Comparison of ENCODE assay signal across 18 mouse cellular contexts in the genomic region with DNA sequence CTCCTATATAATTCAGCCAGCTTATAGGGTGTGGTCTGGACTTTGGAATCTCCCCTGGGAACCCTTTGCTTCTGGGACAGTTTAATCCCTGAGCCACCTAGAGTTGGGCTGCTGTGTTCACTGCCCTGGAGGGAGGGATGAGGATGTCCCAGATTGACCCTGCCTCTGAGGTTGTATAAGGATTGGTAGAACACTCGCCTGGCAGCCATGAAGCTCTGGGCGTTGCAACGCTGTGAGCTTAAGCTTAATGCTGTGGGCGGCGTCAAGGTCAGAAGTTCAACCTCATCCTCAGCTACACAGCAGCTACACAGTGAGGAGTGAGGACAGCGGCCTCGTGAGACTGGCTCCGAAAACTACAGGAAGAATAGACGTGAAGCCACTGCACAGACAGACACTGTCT. TPM values are rescaled to one million over a fixed set of nuclear protein-coding genes. Genes with fewer than 3 reads are reported as not detected.
DNase-seq lines count a peak whose midpoint lies in the region; ATAC-seq and TF ChIP-seq lines count a peak whose summit lies in the region.
"Had no signal": no experiment of that assay in that cellular context is flagged by ENCODE, and none has a peak within 500 bp of the region (broad histone marks: within the 10 kb centered on the region; RNA-seq: fewer than 3 reads in every experiment).

No protein-coding gene starts in this region.

- TF ChIP-seq CTCF in heart, postnatal 0 days (IDR thresholded peaks at IDR 0.05; ENCODE audit: low read depth) = peak; percentile 26
- TF ChIP-seq CTCF in hindbrain, postnatal 0 days (IDR thresholded peaks at IDR 0.05; ENCODE audit: low read depth) = no peak

- 38% methylated on average over 9 of the region's 9 CpGs for WGBS in heart, postnatal 0 days
- WGBS in hindbrain, postnatal 0 days = 73% methylated on average over 9 of the region's 9 CpGs

- H3K4me1 ChIP-seq in heart, postnatal 0 days (ENCODE audit: control insufficient read depth, insufficient read depth) = peaks cover 30% of the 10 kb centered on the region
- no peaks in the 10 kb centered on the region; the same call in 1 of the 2 replicates for H3K4me1 ChIP-seq in hindbrain, postnatal 0 days (ENCODE audit: insufficient read depth, low read length)

- no peak for TF ChIP-seq EP300 in heart, postnatal 0 days (IDR thresholded peaks at IDR 0.05; ENCODE audit: low read depth)

- no peak overlapping the region for H3K4me3 ChIP-seq in heart, postnatal 0 days (ENCODE audit: low read depth, low read length)
- no peak overlapping the region for H3K4me3 ChIP-seq in hindbrain, postnatal 0 days (ENCODE audit: low read length)
- H3K4me3 ChIP-seq: neural tube, embryonic 15.5 days had no signal

- peak; percentile 43 for DNase-seq in heart, postnatal 0 days (ENCODE audit: low spot score)
- no peak for DNase-seq in heart, postnatal 25 days (ENCODE audit: low spot score)
- peak; percentile 26 for DNase-seq in WW6 (ENCODE audit: low read depth, low spot score)
- DNase-seq in gastrocnemius, postnatal 4 days (ENCODE audit: low spot score in 2 of 2) = peak; percentile 14 to 37
- peak; percentile 36 to 71 for DNase-seq in kidney, postnatal 25 days
- no peak for DNase-seq in hindbrain, postnatal 0 days (ENCODE audit: low spot score)
- DNase-seq in right cerebral cortex, postnatal 10 days (ENCODE audit: low spot score in 2 of 2) = no peak
- no peak for DNase-seq in thymus, postnatal 10 days (ENCODE audit: low spot score in 2 of 2)
- DNase-seq: adrenal gland, postnatal 36 days; cerebellum, adult 18-20 months; lung, postnatal 4 days had no signal

- H3K27me3 ChIP-seq in heart, postnatal 0 days (ENCODE audit: control insufficient read depth, insufficient read depth, low read length) = no peaks in the 10 kb centered on the region
- H3K27me3 ChIP-seq in hindbrain, postnatal 0 days (ENCODE audit: insufficient read depth, low read length) = no peaks in the 10 kb centered on the region
- H3K27me3 ChIP-seq: neural tube, embryonic 15.5 days; Patski had no signal

- H3K36me3 ChIP-seq in heart, postnatal 0 days (replicated peaks; ENCODE audit: control insufficient read depth, insufficient read depth, low read length) = peaks cover 9% of the 10 kb centered on the region; the same call in 1 of the 2 replicates
- H3K36me3 ChIP-seq in hindbrain, postnatal 0 days (ENCODE audit: insufficient read depth, low read length) = no peaks in the 10 kb centered on the region

- H3K27ac ChIP-seq in heart, postnatal 0 days (ENCODE audit: low read depth) = peak overlapping the region; percentile 48; the same call in 1 of the 2 replicates
- no peak overlapping the region for H3K27ac ChIP-seq in hindbrain, postnatal 0 days
- H3K27ac ChIP-seq: hindbrain, embryonic 14.5 days; neural tube, embryonic 15.5 days had no signal

- ATAC-seq in heart, postnatal 0 days (ENCODE audit: insufficient read depth, low read depth) = peak; percentile 73
- no peak for ATAC-seq in hindbrain, postnatal 0 days
- ATAC-seq: CD4-positive, CD25-positive, alpha-beta regulatory T cell, adult 4 months; Patski had no signal

- intact Hi-C loops in heart, postnatal 25 days (cut with DNase I) = loop anchor here (5.0 kb wide), 1 partner anchor 600 kb away; no protein-coding TSS in a partner anchor

- H3K9me3 ChIP-seq in heart, postnatal 0 days (replicated peaks; ENCODE audit: control insufficient read depth, low read length) = no peaks in the 10 kb centered on the region
- H3K9me3 ChIP-seq in hindbrain, postnatal 0 days (ENCODE audit: low read length) = no peaks in the 10 kb centered on the region
- H3K9me3 ChIP-seq: neural tube, embryonic 15.5 days had no signal

- no peak overlapping the region for H3K9ac ChIP-seq in heart, postnatal 0 days (replicated peaks; ENCODE audit: low read depth, low read length)
- H3K9ac ChIP-seq in hindbrain, postnatal 0 days (replicated peaks; ENCODE audit: low read length) = no peak overlapping the region
- H3K9ac ChIP-seq: hindbrain, embryonic 14.5 days; neural tube, embryonic 15.5 days had no signal

- no peak overlapping the region for H3K4me2 ChIP-seq in heart, postnatal 0 days (ENCODE audit: low read depth, low read length)
- H3K4me2 ChIP-seq in hindbrain, postnatal 0 days (ENCODE audit: low read depth, low read length) = no peak overlapping the region
- H3K4me2 ChIP-seq: hindbrain, embryonic 14.5 days; neural tube, embryonic 15.5 days had no signal

RNA-seq across cellular contexts. Expression of gene Rhoq, which starts 19.6 kb away (rescaled TPM):
- total RNA-seq in heart, postnatal 0 days (2014; rRNA removed; ENCODE audit: low replicate concordance) = 67.4 and 74.6 TPM in 2 replicates
- 17.6 and 18.7 TPM in 2 replicates for polyA plus RNA-seq in heart, postnatal 0 days (2015; fragmentation: Nextera tagmentation; extraction: Ambion mirVana)
- total RNA-seq in heart, postnatal 25 days (2021) = 100 to 1,000 TPM; 140 to 159 TPM
- 100 to 1,000 TPM; 155 to 176 TPM for total RNA-seq in gastrocnemius, postnatal 4 days (2021)
- total RNA-seq in hindbrain, postnatal 0 days (2014; rRNA removed) = 24.1 and 51.7 TPM in 2 replicates
- polyA plus RNA-seq in hindbrain, postnatal 0 days (2015; fragmentation: Nextera tagmentation; extraction: Ambion mirVana) = 5.9 and 6.7 TPM in 2 replicates

RNA-seq across cellular contexts. Expression of gene Atp6v1e2, which starts 34.8 kb away (rescaled TPM):
- not detected in 2 replicates for total RNA-seq in heart, postnatal 0 days (2014; rRNA removed; ENCODE audit: low replicate concordance)
- polyA plus RNA-seq in heart, postnatal 0 days (2015; fragmentation: Nextera tagmentation; extraction: Ambion mirVana) = not detected in 2 replicates
- total RNA-seq in heart, postnatal 25 days (2021) = not detected
- total RNA-seq in gastrocnemius, postnatal 4 days (2021) = not detected
- total RNA-seq in hindbrain, postnatal 0 days (2014; rRNA removed) = not detected in 2 replicates
- 0.24 TPM in 1 of 2 replicates, not detected in the other for polyA plus RNA-seq in hindbrain, postnatal 0 days (2015; fragmentation: Nextera tagmentation; extraction: Ambion mirVana)
- total RNA-seq: adrenal gland, postnatal 36 days; gastrocnemius, postnatal 36 days; midbrain, postnatal 0 days had no signal
- polyA plus RNA-seq: CD4-positive, CD25-positive, alpha-beta regulatory T cell, adult 4 months; hindbrain, embryonic 14.5 days; limb, embryonic 14.5 days; midbrain, postnatal 0 days; neural tube, embryonic 15.5 days; Patski had no signal

RNA-seq across cellular contexts. Expression of gene Pigf, which starts 42.7 kb away (rescaled TPM):
- 5.0 and 10.1 TPM in 2 replicates for total RNA-seq in heart, postnatal 0 days (2014; rRNA removed; ENCODE audit: low replicate concordance)
- 9.0 and 12.2 TPM in 2 replicates for polyA plus RNA-seq in heart, postnatal 0 days (2015; fragmentation: Nextera tagmentation; extraction: Ambion mirVana)
- 1 to 10 TPM; 4.2 to 4.8 TPM for total RNA-seq in heart, postnatal 25 days (2021)
- total RNA-seq in gastrocnemius, postnatal 4 days (2021) = 1 to 10 TPM; 4.5 to 5.8 TPM
- 12.8 and 15.7 TPM in 2 replicates for total RNA-seq in hindbrain, postnatal 0 days (2014; rRNA removed)
- 31.3 and 33.3 TPM in 2 replicates for polyA plus RNA-seq in hindbrain, postnatal 0 days (2015; fragmentation: Nextera tagmentation; extraction: Ambion mirVana)

RNA-seq across cellular contexts. Expression of gene Cript, which starts 42.9 kb away (rescaled TPM):
- 34.7 and 40.0 TPM in 2 replicates for total RNA-seq in heart, postnatal 0 days (2014; rRNA removed; ENCODE audit: low replicate concordance)
- polyA plus RNA-seq in heart, postnatal 0 days (2015; fragmentation: Nextera tagmentation; extraction: Ambion mirVana) = 116 and 124 TPM in 2 replicates
- total RNA-seq in heart, postnatal 25 days (2021) = 10 to 100 TPM; 38.8 to 46.8 TPM
- total RNA-seq in gastrocnemius, postnatal 4 days (2021) = 10 to 100 TPM; 27.9 to 29.9 TPM
- total RNA-seq in hindbrain, postnatal 0 days (2014; rRNA removed) = 37.3 and 53.7 TPM in 2 replicates
- 184 and 186 TPM in 2 replicates for polyA plus RNA-seq in hindbrain, postnatal 0 days (2015; fragmentation: Nextera tagmentation; extraction: Ambion mirVana)

Comparison
In these comparisons a context has a peak if more than half of its experiments do, and no peak if none do; other contexts are left out.
1. DNase-seq: peak in heart, postnatal 0 days (single experiment), WW6 (single experiment), gastrocnemius, postnatal 4 days (2 of 2) and kidney, postnatal 25 days (2 of 2); none in heart, postnatal 25 days (single experiment), hindbrain, postnatal 0 days (single experiment), right cerebral cortex, postnatal 10 days (0 of 2) and thymus, postnatal 10 days (0 of 2).